9 mouse cellular contexts compared by ENCODE assay signal in genomic region chr1:23202511-23203435, GRCm38 (mm10).
A peak's percentile ranks its signal among the peaks of the same experiment; 100 is the strongest.
DNase-seq lines count a peak whose midpoint lies in the region; ATAC-seq and TF ChIP-seq lines count a peak whose summit lies in the region.
"Had no signal": no experiment of that assay in that cellular context is flagged by ENCODE, and none has a peak within 500 bp of the region (broad histone marks: within the 10 kb centered on the region; RNA-seq: fewer than 3 reads in every experiment).

No protein-coding gene starts in this region.

- peak; percentile 14 to 28 for DNase-seq in kidney, adult 8-10 months
- no peak for DNase-seq in kidney, adult 18-20 months
- peak; percentile 6 to 38 for DNase-seq in kidney, postnatal 25 days
- DNase-seq in retina, embryonic 14.5 days (ENCODE audit: low spot score): no peak
- no peak for DNase-seq in gastrocnemius, postnatal 36 days
- no peak for DNase-seq in frontal cortex, postnatal 14 days (ENCODE audit: low spot score in 2 of 2)
- DNase-seq: thymus, postnatal 25 days had no signal

- no peaks in the 10 kb centered on the region for H3K36me3 ChIP-seq in heart, embryonic 11.5 days (ENCODE audit: control insufficient read depth, insufficient read depth, low read length)

- H3K27ac ChIP-seq in bone marrow macrophage, adult 2 months (ENCODE audit: insufficient read depth, low read depth, low read length): peak overlapping the region; percentile 98
- peak overlapping the region; percentile 1; the same call in 1 of the 2 replicates for H3K27ac ChIP-seq in heart, embryonic 11.5 days (ENCODE audit: low read depth, low read length)

- no peaks in the 10 kb centered on the region for H3K9me3 ChIP-seq in heart, embryonic 11.5 days (replicated peaks; ENCODE audit: control insufficient read depth, low read length)

- ATAC-seq in heart, embryonic 11.5 days (replicated peaks; ENCODE audit: insufficient number of reproducible peaks, low FRiP score, low TSS enrichment): no peak

- no peak for TF ChIP-seq POLR2A in bone marrow macrophage, adult 2 months (IDR thresholded peaks at IDR 0.05; ENCODE audit: borderline replicate concordance, low read depth, low read length)

- no peak overlapping the region for H3K9ac ChIP-seq in heart, embryonic 11.5 days (ENCODE audit: low read depth, low read length)

- H3K27me3 ChIP-seq in heart, embryonic 11.5 days (ENCODE audit: control insufficient read depth, insufficient read depth, low read length): no peaks in the 10 kb centered on the region

- H3K4me2 ChIP-seq in heart, embryonic 11.5 days: no peak overlapping the region

- peaks cover 23% of the 10 kb centered on the region for H3K4me1 ChIP-seq in bone marrow macrophage, adult 2 months (ENCODE audit: control insufficient read depth, insufficient read depth, low read length)
- peaks cover 6% of the 10 kb centered on the region; the same call in 1 of the 2 replicates for H3K4me1 ChIP-seq in heart, embryonic 11.5 days (ENCODE audit: control insufficient read depth, insufficient read depth, low read length)

- intact Hi-C loops in gastrocnemius, postnatal 36 days (cut with DNase I): no loop called here

- no peak for TF ChIP-seq CTCF in bone marrow macrophage, adult 2 months (IDR thresholded peaks at IDR 0.05; ENCODE audit: low read depth, low read length)

- peak overlapping the region; percentile 44 for H3K4me3 ChIP-seq in bone marrow macrophage, adult 2 months (ENCODE audit: insufficient read depth, low read length)
- H3K4me3 ChIP-seq in heart, embryonic 11.5 days (ENCODE audit: low read depth, low read length): no peak overlapping the region

- 57% methylated on average over 5 of the region's 5 CpGs for WGBS in heart, embryonic 11.5 days (ENCODE audit: insufficient replicate concordance)

Comparison
In these comparisons a context has a peak if more than half of its experiments do, and no peak if none do; other contexts are left out.
1. DNase-seq: peak in kidney, adult 8-10 months (2 of 2) and kidney, postnatal 25 days (2 of 2); none in kidney, adult 18-20 months (single experiment), retina, embryonic 14.5 days (single experiment), gastrocnemius, postnatal 36 days (0 of 2) and frontal cortex, postnatal 14 days (0 of 2).